Mouse (Mus musculus) brain, embryonic 14.5 days (tissue): ENCODE measurements at regions not wholly inside any gene's neighbourhood (a gene's known extent, or its start where the extent isn't known, plus 50 kb on each side); places are given as distances from the start of the nearest gene placed in this dataset.

Experiments
- CTCF ChIP-seq: fragments of 200-500 bp; IDR thresholded peaks from 2 replicates; pipeline ENCODE4 v1.5.1; 2012; ENCODE audit warnings: inconsistent platforms, mild to moderate bottlenecking, moderate library complexity, borderline replicate concordance; ENCODE audit not compliant: insufficient read depth, insufficient read length; ENCODE audit errors: extremely low read depth
- POLR2A ChIP-seq: fragments of 200-500 bp; IDR thresholded peaks from 2 replicates; pipeline ENCODE4 v1.6.1; 2012; ENCODE audit warnings: mild to moderate bottlenecking, inconsistent platforms, borderline replicate concordance; ENCODE audit not compliant: poor library complexity, insufficient read depth, insufficient read length, severe bottlenecking; ENCODE audit errors: extremely low read depth

GRCm38 (mm10) chr6:140187106-140187505 is 145.8 kb upstream of the Plcz1 start:
- no peak for TF ChIP-seq CTCF
- TF ChIP-seq POLR2A: no peak
